Mouse (Mus musculus): ENCODE measurements at regions not wholly inside any gene's neighbourhood (a gene's known extent, or its start where the extent isn't known, plus 50 kb on each side); places are given as distances from the start of the nearest gene placed in this dataset.
A peak's percentile ranks its signal among the peaks of the same experiment; 100 is the strongest.

GRCm38 (mm10) chr3:70783142-70783541, 775.7 kb downstream of the Otol1 start:
- no peak for DNase-seq

DNA sequence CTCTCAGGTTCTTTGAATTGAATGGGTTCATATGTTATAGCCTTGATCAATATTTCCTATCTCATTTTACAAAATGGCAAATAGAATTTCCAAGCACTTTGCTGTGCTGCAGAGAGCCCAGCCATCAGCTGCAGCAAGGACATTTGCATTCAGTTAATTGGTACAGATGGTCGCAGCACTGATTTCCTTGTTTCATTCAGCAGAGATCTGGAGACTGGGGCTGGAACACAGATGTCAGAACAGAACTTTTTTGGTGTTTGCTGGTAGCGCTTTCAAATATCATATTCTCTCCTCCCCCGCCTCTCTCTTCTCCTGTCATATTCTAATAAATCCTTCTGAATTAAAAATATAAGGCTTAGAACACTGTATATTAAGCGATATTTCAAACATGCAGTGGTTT, 794.8 kb downstream of the Otol1 start:
- peak; percentile 21 for DNase-seq

- no peak for DNase-seq
These were observed 796.0 kb downstream of the Otol1 start for GRCm38 (mm10) chr3:70803411-70803810.

- DNase-seq = no peak
These were observed 796.5 kb downstream of the Otol1 start for GRCm38 (mm10) chr3:70803885-70804284.

DNA sequence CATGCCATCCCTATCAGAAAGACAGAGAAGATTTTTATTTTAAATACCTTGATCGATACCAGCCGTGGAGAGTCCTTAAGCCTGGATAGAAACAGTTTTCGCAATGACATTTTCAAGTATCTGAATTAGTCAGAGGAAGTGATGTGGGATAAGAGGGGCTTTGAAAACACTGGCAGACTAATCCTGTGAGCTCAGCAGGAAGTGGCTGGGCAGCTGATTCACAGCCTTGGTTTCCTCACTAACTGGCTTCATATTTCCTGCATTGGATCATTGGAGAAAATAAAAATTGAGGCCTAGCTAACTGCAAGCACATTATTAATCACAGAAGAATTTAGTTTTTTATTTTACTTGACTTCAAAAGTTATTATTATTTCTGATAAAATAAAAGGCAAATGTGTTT, 799.8 kb downstream of the Otol1 start:
- no peak for DNase-seq

Data from right cerebral cortex, adult 18-20 months (tissue).